Mouse (Mus musculus) C2C12 (cell line): Measurements from ENCODE around the gene Baz1a.

Source experiments
- CTCF ChIP-seq: IDR thresholded peaks from one replicate; pipeline ENCODE4 v1.5.1; 2011; ENCODE audit not compliant: control insufficient read depth, insufficient read depth, insufficient read length
- FOSL1 ChIP-seq: IDR thresholded peaks from one replicate; pipeline ENCODE4 v1.8.0; 2011; ENCODE audit warnings: mild to moderate bottlenecking, low read length; ENCODE audit not compliant: poor library complexity, insufficient read depth, severe bottlenecking
- USF1 ChIP-seq: IDR thresholded peaks from one replicate; pipeline ENCODE4 v1.6.1; 2011; ENCODE audit warnings: low read depth, mild to moderate bottlenecking, control low read depth, moderate library complexity

DNA sequence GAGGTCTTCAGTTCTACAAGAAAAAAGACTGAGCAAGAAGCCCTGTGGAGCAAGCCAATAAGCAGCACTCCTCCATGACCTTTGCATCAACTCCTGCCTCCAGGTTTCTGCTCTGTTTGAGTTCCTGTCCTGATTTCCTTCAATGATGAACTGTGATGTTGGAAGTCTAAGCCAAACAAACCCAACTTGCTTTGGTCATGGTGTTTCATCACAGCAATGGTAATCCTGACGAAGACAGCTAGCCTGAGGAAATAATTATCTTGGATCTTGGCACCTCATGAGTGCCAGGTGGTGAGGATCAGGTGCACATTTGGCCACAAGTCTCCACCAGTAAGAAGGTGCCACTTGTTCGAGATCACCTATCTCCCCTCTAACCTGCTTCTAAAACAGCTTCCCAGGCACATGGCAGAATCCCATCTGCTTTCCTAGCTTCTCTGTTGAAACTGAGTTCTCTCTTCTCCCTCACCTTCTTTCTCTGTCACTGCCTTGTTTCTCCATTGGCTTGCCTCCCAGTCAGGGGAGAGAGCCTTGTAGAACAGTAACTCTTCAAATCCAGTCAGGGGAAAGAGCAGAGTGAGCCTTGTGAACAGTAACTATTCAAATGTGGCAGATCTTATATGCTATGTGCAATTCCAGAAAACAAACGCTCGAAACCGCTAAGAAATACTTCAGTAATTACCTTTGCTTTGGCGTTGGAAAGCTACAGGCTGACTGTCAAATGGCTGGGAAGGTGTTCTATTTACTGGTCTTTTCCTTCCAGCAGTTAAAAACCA is at the start of gene Baz1a:
- TF ChIP-seq CTCF (no peak), FOSL1 (no peak), USF1 (no peak)
